In genomic region chr4:111367771-111368170, GRCm38 (mm10) we compare ENCODE assay signal across 28 mouse cellular contexts.
"Had no signal": no experiment of that assay in that cellular context is flagged by ENCODE, and none has a peak within 500 bp of the region (broad histone marks: within the 10 kb centered on the region; RNA-seq: fewer than 3 reads in every experiment).

No protein-coding gene starts in this region.

- ATAC-seq: hindbrain, postnatal 0 days; intestine, embryonic 16.5 days; liver, embryonic 12.5 days had no signal

- H3K4me2 ChIP-seq: heart, embryonic 11.5 days; heart, embryonic 13.5 days; heart, embryonic 15.5 days; hindbrain, embryonic 13.5 days; hindbrain, embryonic 15.5 days; kidney, embryonic 15.5 days; limb, embryonic 13.5 days; limb, embryonic 15.5 days; liver, embryonic 12.5 days had no signal

- H3K9me3 ChIP-seq: heart, embryonic 13.5 days; heart, embryonic 15.5 days; hindbrain, embryonic 13.5 days; hindbrain, embryonic 15.5 days; kidney, embryonic 15.5 days; limb, embryonic 13.5 days; limb, embryonic 15.5 days; liver, embryonic 12.5 days had no signal

- H3K4me3 ChIP-seq: gastrocnemius, adult 2 months; heart, adult 2 months; heart, embryonic 13.5 days; heart, embryonic 15.5 days; hindbrain, embryonic 13.5 days; hindbrain, embryonic 15.5 days; kidney, embryonic 15.5 days; left cerebral cortex, adult 2 months; limb, embryonic 13.5 days; limb, embryonic 15.5 days; liver, embryonic 12.5 days had no signal

- H3K4me1 ChIP-seq: heart, embryonic 13.5 days; heart, embryonic 15.5 days; hindbrain, embryonic 13.5 days; hindbrain, embryonic 15.5 days; kidney, embryonic 15.5 days; limb, embryonic 13.5 days; liver, embryonic 12.5 days had no signal

- H3K9ac ChIP-seq: heart, embryonic 13.5 days; heart, embryonic 15.5 days; hindbrain, embryonic 13.5 days; hindbrain, embryonic 15.5 days; kidney, embryonic 15.5 days; limb, embryonic 13.5 days; limb, embryonic 15.5 days; liver, embryonic 12.5 days had no signal

- H3K27me3 ChIP-seq: heart, embryonic 13.5 days; heart, embryonic 15.5 days; hindbrain, embryonic 13.5 days; hindbrain, embryonic 15.5 days; kidney, embryonic 15.5 days; limb, embryonic 13.5 days; limb, embryonic 15.5 days; liver, embryonic 12.5 days had no signal

- H3K27ac ChIP-seq: gastrocnemius, adult 2 months; heart, adult 2 months; heart, embryonic 13.5 days; heart, embryonic 15.5 days; hindbrain, embryonic 13.5 days; hindbrain, embryonic 15.5 days; hindbrain, postnatal 0 days; kidney, embryonic 15.5 days; kidney, postnatal 0 days; left cerebral cortex, adult 2 months; limb, embryonic 13.5 days; limb, embryonic 15.5 days; liver, embryonic 12.5 days had no signal

- DNase-seq: gastrocnemius, adult 2 months; gastrocnemius, postnatal 14 days; gastrocnemius, postnatal 36 days; heart, adult 11 months; heart, adult 2 months; heart, postnatal 14 days; heart, postnatal 36 days; kidney, adult 11 months; kidney, adult 2 months; kidney, adult 9 months; kidney, postnatal 14 days; kidney, postnatal 36 days; layer of hippocampus, adult 9-11 months; layer of hippocampus, postnatal 36 days; left cerebral cortex, postnatal 4 days had no signal

- H3K36me3 ChIP-seq: heart, embryonic 13.5 days; heart, embryonic 15.5 days; hindbrain, embryonic 13.5 days; hindbrain, embryonic 15.5 days; kidney, embryonic 15.5 days; limb, embryonic 13.5 days; limb, embryonic 15.5 days; liver, embryonic 12.5 days had no signal
